Mouse (Mus musculus) heart, postnatal 0 days (tissue): ENCODE measurements around the gene Gm498. TPM values are rescaled to one million over a fixed set of nuclear protein-coding genes. Genes with fewer than 3 reads are reported as not detected.

Source experiments
- ATAC-seq: fragments of 200-750 bp; cut with Nextera tagmentation; 2 replicates; pipeline ENCODE4 v1.8.0; 2017; ENCODE audit warnings: low read depth, moderate number of reproducible peaks, moderate library complexity; ENCODE audit not compliant: insufficient read depth
- DNase-seq: peaks from one replicate; pipeline ENCODE4 v3.0.0-alpha.2; 2016; ENCODE audit warnings: low spot score
- H3K27ac ChIP-seq: fragments of 300-500 bp; sonication (generic); 2 replicates; pipeline ENCODE4 v1.5.1; 2014; ENCODE audit warnings: low read depth, mild to moderate bottlenecking
- H3K27me3 ChIP-seq: fragments of 300-500 bp; sonication (generic); 2 replicates; pipeline ENCODE4 v1.6.1; 2014; ENCODE audit warnings: low read length, mixed read lengths; ENCODE audit not compliant: control insufficient read depth, insufficient read depth
- H3K36me3 ChIP-seq: fragments of 300-500 bp; sonication (generic); replicated peaks from 2 replicates; pipeline ENCODE4 v1.6.1; 2014; ENCODE audit warnings: low read length, mixed read lengths; ENCODE audit not compliant: control insufficient read depth, insufficient read depth
- H3K4me1 ChIP-seq: fragments of 300-500 bp; sonication (generic); 2 replicates; pipeline ENCODE4 v1.6.1; 2014; ENCODE audit warnings: antibody characterized with exemption; ENCODE audit not compliant: control insufficient read depth, insufficient read depth
- H3K4me2 ChIP-seq: fragments of 300-500 bp; sonication (generic); 2 replicates; pipeline ENCODE4 v1.6.1; 2014; ENCODE audit warnings: low read depth, mild to moderate bottlenecking, low read length, moderate library complexity
- H3K4me3 ChIP-seq: fragments of 300-500 bp; sonication (generic); 2 replicates; pipeline ENCODE4 v1.5.1; 2014; ENCODE audit warnings: low read depth, low read length
- H3K9ac ChIP-seq: fragments of 300-500 bp; sonication (generic); replicated peaks from 2 replicates; pipeline ENCODE4 v1.6.1; 2014; ENCODE audit warnings: low read depth, low read length, mixed read lengths
- H3K9me3 ChIP-seq: fragments of 300-500 bp; sonication (generic); replicated peaks from 2 replicates; pipeline ENCODE4 v1.6.1; 2016; ENCODE audit warnings: low read length; ENCODE audit not compliant: control insufficient read depth
- CTCF ChIP-seq: IDR thresholded peaks from 2 replicates; pipeline ENCODE4 v1.5.1; 2016; ENCODE audit warnings: antibody characterized with exemption, control low read depth, low read depth
- EP300 ChIP-seq: IDR thresholded peaks from 2 replicates; pipeline ENCODE4 v1.6.1; 2016; ENCODE audit warnings: antibody characterized with exemption, low read depth
- WGBS: fragments of 180-500 bp; shearing (Covaris S2); extraction: QIAGEN DNeasy Blood & Tissue Kit; methylation state at CpG from one replicate; pipeline ENCODE4 v1.1.7; 2014; 5-methylcytosine and 5-hydroxymethylcytosine counted together
- polyA plus RNA-seq: library from polyadenylated mRNA; unstranded; fragments of >200 nt; fragmentation: Nextera tagmentation; extraction: Ambion mirVana; gene quantifications from 2 replicates; pipeline ENCODE4 v1.2.1, GENCODE M21; 2015
- total RNA-seq: library from RNA; depleted of rRNA; stranded (reverse); fragments of >200 nt; gene quantifications from 2 replicates; pipeline ENCODE4 v1.2.3, GENCODE M21; 2014; ENCODE audit warnings: low replicate concordance

Gene Gm498
- total and polyA plus RNA-seq, 2 experiments from 2014 or later = not detected

DNA sequence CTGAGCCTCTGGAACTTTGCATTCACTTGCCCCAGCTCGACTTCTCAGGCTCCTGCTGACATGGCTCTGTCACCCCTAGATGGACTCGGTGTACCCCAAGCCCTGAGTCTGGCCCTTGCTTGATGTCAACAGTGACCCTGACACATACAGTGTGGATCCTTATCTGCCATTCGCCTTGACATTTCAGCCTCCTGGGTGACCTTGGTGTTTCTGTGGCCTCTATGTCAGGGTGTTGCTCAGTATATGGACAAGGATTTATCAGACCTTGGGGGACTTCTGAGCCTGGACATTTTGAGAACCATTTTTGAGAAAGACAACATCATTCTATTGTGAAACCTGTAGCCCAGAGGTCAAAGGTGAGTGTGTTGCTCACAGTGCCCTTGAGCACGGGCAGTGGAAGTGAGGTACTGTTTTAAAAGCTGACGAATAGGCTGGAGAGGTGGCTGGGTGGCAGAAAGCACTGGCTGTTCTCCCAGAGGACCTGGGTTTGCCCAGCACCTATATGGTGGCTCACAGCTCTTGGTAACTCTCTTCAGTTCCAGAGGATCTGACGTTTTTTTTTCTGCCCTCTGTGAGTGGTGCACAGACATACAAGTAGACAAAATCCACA lies 33.0 kb upstream of the Gm498 start:
- Histone ChIP-seq H3K4me3 (no peak overlapping the region), H3K36me3 (peaks cover 12% of the 10 kb centered on the region), H3K9me3 (no peaks in the 10 kb centered on the region), H3K27me3 (no peaks in the 10 kb centered on the region), H3K27ac (no peak overlapping the region), H3K9ac (no peak overlapping the region), H3K4me1 (peaks cover 5% of the 10 kb centered on the region; the same call in 1 of the 2 replicates), H3K4me2 (no peak overlapping the region)
- no peak for ATAC-seq
- no peak for DNase-seq
- WGBS = 57% methylated on average over 6 of the region's 6 CpGs
- TF ChIP-seq EP300 (no peak), CTCF (no peak)

DNA sequence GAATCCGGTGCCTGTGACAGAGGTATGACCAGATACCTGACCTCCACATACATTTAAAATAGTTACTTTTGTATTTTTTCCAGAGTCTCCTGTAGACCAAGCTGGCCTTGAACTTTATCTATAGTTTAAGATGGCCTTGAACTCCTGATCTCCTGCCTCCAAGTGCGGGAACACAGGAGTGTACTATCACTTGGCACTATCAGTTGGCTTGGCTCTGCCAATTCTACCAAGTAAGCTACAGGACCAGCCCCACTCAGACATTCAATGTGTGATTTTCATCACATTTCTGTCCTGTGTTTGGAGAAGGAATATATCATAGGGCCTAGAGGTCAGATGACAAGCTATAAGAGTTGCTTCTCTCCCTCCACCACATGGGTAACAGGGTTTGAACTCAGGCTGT lies 32.3 kb upstream of the Gm498 start:
- WGBS = 76% methylated on average over 2 of the region's 2 CpGs
- DNase-seq (no peak), ATAC-seq (no peak)
- no peaks in the 10 kb centered on the region for H3K27me3 ChIP-seq
- H3K9me3 ChIP-seq = no peaks in the 10 kb centered on the region
- H3K9ac ChIP-seq = no peak overlapping the region
- no peak overlapping the region for H3K27ac ChIP-seq
- no peak overlapping the region for H3K4me2 ChIP-seq
- TF ChIP-seq CTCF (no peak), EP300 (no peak)
- H3K4me3 ChIP-seq = no peak overlapping the region
- peaks cover 5% of the 10 kb centered on the region; the same call in 1 of the 2 replicates for H3K4me1 ChIP-seq
- H3K36me3 ChIP-seq = peaks cover 13% of the 10 kb centered on the region

DNA sequence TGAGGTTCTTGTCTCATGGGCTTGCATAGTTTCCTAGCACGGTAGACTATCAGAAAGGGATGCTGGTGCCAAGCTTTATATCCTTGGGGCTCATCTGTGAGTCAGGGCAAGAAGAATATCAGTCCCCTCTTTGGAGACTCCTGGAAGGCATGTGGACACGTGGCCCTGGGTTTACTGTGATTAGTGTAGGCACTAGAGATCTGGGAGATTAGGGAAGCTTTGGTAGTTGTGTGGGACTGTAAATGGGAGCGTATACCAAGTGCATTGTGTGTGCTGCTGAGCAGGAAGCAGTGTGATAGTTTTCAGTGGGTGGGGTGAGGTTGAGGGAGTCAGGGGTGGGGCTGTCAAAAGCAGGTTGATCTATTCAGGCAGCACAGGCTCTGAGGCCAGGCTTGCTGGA lies 31.7 kb upstream of the Gm498 start:
- 37% methylated on average over 3 of the region's 3 CpGs for whole genome bisulfite sequencing
- Histone ChIP-seq H3K4me3 (no peak overlapping the region), H3K4me2 (no peak overlapping the region), H3K36me3 (peaks cover 18% of the 10 kb centered on the region), H3K27ac (no peak overlapping the region), H3K9ac (no peak overlapping the region), H3K9me3 (no peaks in the 10 kb centered on the region), H3K4me1 (peaks cover 5% of the 10 kb centered on the region; the same call in 1 of the 2 replicates), H3K27me3 (no peaks in the 10 kb centered on the region)
- TF ChIP-seq EP300 = no peak
- DNase-seq (no peak), ATAC-seq (no peak)

DNA sequence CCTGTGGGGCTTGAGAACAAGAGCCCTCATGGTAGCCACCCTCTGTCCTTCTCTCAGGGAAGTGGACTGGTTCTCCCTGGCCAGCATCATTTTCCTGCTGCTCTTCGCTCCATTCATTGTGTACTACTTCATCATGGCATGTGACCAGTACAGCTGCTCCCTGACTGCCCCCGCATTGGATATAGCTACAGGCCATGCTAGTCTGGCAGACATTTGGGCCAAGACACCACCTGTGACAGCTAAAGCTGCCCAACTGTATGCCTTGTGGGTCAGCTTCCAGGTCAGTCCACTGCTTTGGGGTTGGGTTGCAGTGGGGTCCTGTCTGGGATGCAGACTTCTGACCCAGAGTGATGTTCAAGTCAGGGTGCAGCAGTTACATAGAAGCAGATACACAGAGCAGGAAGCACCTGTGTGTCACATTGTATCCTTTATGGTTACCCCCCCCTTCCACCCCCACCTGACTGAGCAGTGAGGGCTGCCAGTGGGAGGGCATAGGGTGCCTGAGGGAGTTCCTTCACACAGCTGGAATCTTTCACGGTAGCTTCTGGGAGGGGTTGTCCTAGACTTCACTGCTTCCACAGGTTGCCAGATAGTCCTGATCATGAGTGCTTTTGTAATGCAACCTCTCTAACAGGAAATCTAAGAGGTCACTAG lies 28.8 kb upstream of the Gm498 start:
- no peak overlapping the region for H3K4me3 ChIP-seq
- DNase-seq (no peak), ATAC-seq (no peak)
- WGBS = 79% methylated on average over 3 of the region's 3 CpGs
- H3K27me3 ChIP-seq = no peaks in the 10 kb centered on the region
- H3K9ac ChIP-seq = no peak overlapping the region
- no peak for TF ChIP-seq CTCF
- no peak for TF ChIP-seq EP300
- H3K36me3 ChIP-seq = peaks cover 46% of the 10 kb centered on the region
- H3K4me2 ChIP-seq = no peak overlapping the region
- H3K4me1 ChIP-seq = no peaks in the 10 kb centered on the region
- H3K27ac ChIP-seq = no peak overlapping the region
- H3K9me3 ChIP-seq = no peaks in the 10 kb centered on the region

DNA sequence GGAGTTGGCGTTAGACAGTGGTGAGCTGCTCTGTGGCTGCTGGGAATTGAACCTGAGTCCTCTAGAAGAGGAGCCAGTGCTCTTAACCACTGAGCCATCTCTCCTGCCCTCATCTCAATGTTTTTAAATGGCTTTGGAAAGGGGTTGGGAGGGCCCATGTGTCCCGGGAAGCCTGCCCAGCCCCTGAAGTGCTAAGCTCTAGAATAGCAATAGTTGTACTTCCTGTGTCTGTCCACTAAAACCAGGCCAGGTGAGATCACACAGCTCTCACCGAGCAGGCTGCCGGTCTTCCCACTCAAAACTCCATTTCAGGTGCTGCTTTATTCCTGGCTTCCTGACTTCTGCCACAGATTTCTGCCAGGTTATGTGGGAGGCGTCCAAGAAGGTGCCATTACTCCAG lies 26.5 kb upstream of the Gm498 start:
- H3K9ac ChIP-seq = no peak overlapping the region
- no peaks in the 10 kb centered on the region for H3K9me3 ChIP-seq
- no peak overlapping the region for H3K27ac ChIP-seq
- no peak overlapping the region for H3K4me3 ChIP-seq
- DNase-seq (no peak), ATAC-seq (no peak)
- WGBS = 90% methylated on average over 5 of the region's 5 CpGs
- H3K4me1 ChIP-seq = no peaks in the 10 kb centered on the region
- peaks cover 65% of the 10 kb centered on the region for H3K36me3 ChIP-seq
- H3K27me3 ChIP-seq = no peaks in the 10 kb centered on the region
- no peak overlapping the region for H3K4me2 ChIP-seq
- TF ChIP-seq EP300 (no peak), CTCF (no peak)

DNA sequence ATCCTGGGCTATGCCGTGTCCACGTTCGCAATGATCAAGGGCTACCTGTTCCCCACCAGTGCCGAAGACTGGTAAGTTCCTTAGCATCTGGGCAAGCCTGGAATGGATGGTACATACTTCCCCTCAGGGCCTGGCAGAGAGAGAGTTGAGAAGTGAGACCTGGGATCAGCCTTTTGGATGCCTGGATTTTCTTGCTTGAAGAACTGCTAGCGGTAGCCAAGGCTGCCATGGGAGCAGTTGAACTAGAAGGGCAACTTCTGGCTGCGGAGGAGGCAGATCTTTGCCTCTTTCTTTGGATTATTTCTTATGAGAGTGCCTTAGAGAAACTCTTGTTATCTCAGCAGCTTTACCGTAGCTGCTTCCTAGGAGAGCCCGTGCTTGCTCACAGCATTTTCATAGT lies 25.3 kb upstream of the Gm498 start:
- no peak for DNase-seq
- peaks cover 77% of the 10 kb centered on the region for H3K36me3 ChIP-seq
- H3K9ac ChIP-seq = no peak overlapping the region
- WGBS = 95% methylated on average over 8 of the region's 8 CpGs
- no peak for ATAC-seq
- H3K4me2 ChIP-seq = no peak overlapping the region
- H3K9me3 ChIP-seq = no peaks in the 10 kb centered on the region
- H3K4me1 ChIP-seq = no peaks in the 10 kb centered on the region
- TF ChIP-seq CTCF (no peak), EP300 (no peak)
- no peak overlapping the region for H3K27ac ChIP-seq
- no peaks in the 10 kb centered on the region for H3K27me3 ChIP-seq
- no peak overlapping the region for H3K4me3 ChIP-seq
